27 mouse cellular contexts compared by ENCODE assay signal in genomic region chrX:104402463-104402862, GRCm38 (mm10). TPM values are rescaled to one million over a fixed set of nuclear protein-coding genes. Genes with fewer than 3 reads are reported as not detected.
DNase-seq lines count a peak whose midpoint lies in the region; ATAC-seq lines count a peak whose summit lies in the region.
"Had no signal": no experiment of that assay in that cellular context is flagged by ENCODE, and none has a peak within 500 bp of the region (broad histone marks: within the 10 kb centered on the region; RNA-seq: fewer than 3 reads in every experiment).

No protein-coding gene starts in this region.

- H3K4me2 ChIP-seq in heart, embryonic 12.5 days, result no peak overlapping the region
- H3K4me2 ChIP-seq: embryonic facial prominence, embryonic 13.5 days; forebrain, embryonic 13.5 days; limb, embryonic 15.5 days; liver, embryonic 15.5 days had no signal

- WGBS in heart, embryonic 12.5 days, result 75% methylated on average over 5 of the region's 5 CpGs

- H3K4me1 ChIP-seq in heart, embryonic 12.5 days (replicated peaks), result no peaks in the 10 kb centered on the region
- H3K4me1 ChIP-seq: embryonic facial prominence, embryonic 13.5 days; forebrain, embryonic 13.5 days; heart, embryonic 10.5 days; limb, embryonic 15.5 days; liver, embryonic 15.5 days had no signal

- H3K27ac ChIP-seq in heart, embryonic 12.5 days (ENCODE audit: poor library complexity, severe bottlenecking), result no peak overlapping the region
- H3K27ac ChIP-seq: embryonic facial prominence, embryonic 13.5 days; forebrain, embryonic 13.5 days; gastrocnemius, adult 2 months; heart, embryonic 10.5 days; left cerebral cortex, adult 2 months; limb, embryonic 15.5 days; liver, embryonic 15.5 days had no signal

- peak; percentile 84 for DNase-seq in heart, adult 11 months
- DNase-seq in R1 (ENCODE audit: low read depth, low spot score), result peak; percentile 5
- DNase-seq in adrenal gland, adult 8-10 months, result peak; percentile 11
- DNase-seq in kidney, postnatal 14 days, result peak; percentile 9
- DNase-seq in right cerebral cortex, postnatal 14 days, result no peak
- no peak for DNase-seq in testis, postnatal 14 days (ENCODE audit: low spot score)
- DNase-seq: B cell, adult 2 months; cerebellum, adult 11-12 months; embryo, embryonic 11 days; gastrocnemius, adult 2 months; left cerebral cortex, postnatal 4 days; lung, postnatal 4 days; midbrain, embryonic 14.5 days; right cerebral cortex, postnatal 25 days; thymus, postnatal 14 days had no signal

- ATAC-seq in heart, embryonic 12.5 days (ENCODE audit: insufficient number of reproducible peaks, low FRiP score), result no peak
- ATAC-seq: forebrain, embryonic 13.5 days; hindbrain, embryonic 16.5 days; intestine, embryonic 16.5 days; Patski had no signal

- no peak overlapping the region for H3K9ac ChIP-seq in heart, embryonic 12.5 days
- H3K9ac ChIP-seq: embryonic facial prominence, embryonic 13.5 days; forebrain, embryonic 13.5 days; limb, embryonic 15.5 days; liver, embryonic 15.5 days had no signal

- H3K36me3 ChIP-seq in heart, embryonic 12.5 days, result no peaks in the 10 kb centered on the region
- H3K36me3 ChIP-seq: embryonic facial prominence, embryonic 13.5 days; heart, embryonic 10.5 days; limb, embryonic 15.5 days; liver, embryonic 15.5 days had no signal

- H3K4me3 ChIP-seq in heart, embryonic 12.5 days, result no peak overlapping the region
- H3K4me3 ChIP-seq: embryonic facial prominence, embryonic 13.5 days; forebrain, embryonic 13.5 days; gastrocnemius, adult 2 months; heart, embryonic 10.5 days; left cerebral cortex, adult 2 months; limb, embryonic 15.5 days; liver, embryonic 15.5 days had no signal

- no peaks in the 10 kb centered on the region for H3K9me3 ChIP-seq in heart, embryonic 12.5 days (replicated peaks)
- H3K9me3 ChIP-seq: embryonic facial prominence, embryonic 13.5 days; forebrain, embryonic 13.5 days; G1E; heart, embryonic 10.5 days; limb, embryonic 15.5 days; liver, embryonic 15.5 days had no signal

- no peaks in the 10 kb centered on the region for H3K27me3 ChIP-seq in heart, embryonic 12.5 days (replicated peaks)
- H3K27me3 ChIP-seq: CH12.LX; liver, embryonic 15.5 days had no signal

RNA-seq across cellular contexts. Expression of gene Abcb7, which starts 11.2 kb away (rescaled TPM):
- 13.2 and 13.6 TPM in 2 replicates for polyA plus RNA-seq in heart, embryonic 12.5 days (2016; fragmentation: Nextera tagmentation; extraction: Ambion mirVana)
- total RNA-seq in adrenal gland, adult 8-10 months (2022), result 10 to 100 TPM; 26.2 to 35.7 (median 30.8) TPM

Comparison
In these comparisons a context has a peak if more than half of its experiments do, and no peak if none do; other contexts are left out.
1. DNase-seq: peak in heart, adult 11 months (single experiment), R1 (single experiment), adrenal gland, adult 8-10 months (single experiment) and kidney, postnatal 14 days (single experiment); none in right cerebral cortex, postnatal 14 days (single experiment) and testis, postnatal 14 days (single experiment).